Mouse (Mus musculus) small intestine, adult 10 weeks (tissue): ENCODE measurements around the gene Zic1. TPM values are rescaled to one million over a fixed set of nuclear protein-coding genes. Genes with fewer than 3 reads are reported as not detected.

Experiments used
- polyA plus RNA-seq: library from polyadenylated mRNA; stranded (reverse); fragments of 350-450 nt; fragmentation: Illumina TruSeq; extraction: RNeasy Lipid Tissue Mini Kit (QIAGEN cat#74804); gene quantifications from one replicate; pipeline ENCODE4 v1.2.3, GENCODE M21; 2014; ENCODE audit warnings: low replicate concordance

Zic1 gene
- polyA plus RNA-seq = not detected

GRCm38 (mm10) chr9:91365664-91366063 lies at the start of gene Zic1:
Gene Zic1 (minus strand): TSS chr9:91365810.

GRCm38 (mm10) chr9:91361856-91362601 lies 3.6 kb downstream of the Zic1 start, which contains the start of gene Zic4:
Gene Zic4 (plus strand): TSS chr9:91362413.

Other genes with a start within 250 kb of the Zic1 start
- gene Zic4, start 3.4 kb downstream of the Zic1 start, polyA plus RNA-seq = not detected